Mouse (Mus musculus) liver, embryonic 14.5 days (tissue): ENCODE measurements at regions not wholly inside any gene's neighbourhood (a gene's known extent, or its start where the extent isn't known, plus 50 kb on each side); places are given as distances from the start of the nearest gene placed in this dataset.

ENCODE experiments used
- CTCF ChIP-seq: IDR thresholded peaks from 2 replicates; pipeline ENCODE4 v1.5.1; 2016; ENCODE audit warnings: antibody characterized with exemption, low read depth, control low read depth
- EP300 ChIP-seq: IDR thresholded peaks from 2 replicates; pipeline ENCODE4 v1.6.1; 2016; ENCODE audit warnings: antibody characterized with exemption, low read depth

GRCm38 (mm10) chr6:100109979-100110378, 177.3 kb downstream of the Rybp start:
- no peak for TF ChIP-seq CTCF
- TF ChIP-seq EP300 = no peak
